In the genomic region with DNA sequence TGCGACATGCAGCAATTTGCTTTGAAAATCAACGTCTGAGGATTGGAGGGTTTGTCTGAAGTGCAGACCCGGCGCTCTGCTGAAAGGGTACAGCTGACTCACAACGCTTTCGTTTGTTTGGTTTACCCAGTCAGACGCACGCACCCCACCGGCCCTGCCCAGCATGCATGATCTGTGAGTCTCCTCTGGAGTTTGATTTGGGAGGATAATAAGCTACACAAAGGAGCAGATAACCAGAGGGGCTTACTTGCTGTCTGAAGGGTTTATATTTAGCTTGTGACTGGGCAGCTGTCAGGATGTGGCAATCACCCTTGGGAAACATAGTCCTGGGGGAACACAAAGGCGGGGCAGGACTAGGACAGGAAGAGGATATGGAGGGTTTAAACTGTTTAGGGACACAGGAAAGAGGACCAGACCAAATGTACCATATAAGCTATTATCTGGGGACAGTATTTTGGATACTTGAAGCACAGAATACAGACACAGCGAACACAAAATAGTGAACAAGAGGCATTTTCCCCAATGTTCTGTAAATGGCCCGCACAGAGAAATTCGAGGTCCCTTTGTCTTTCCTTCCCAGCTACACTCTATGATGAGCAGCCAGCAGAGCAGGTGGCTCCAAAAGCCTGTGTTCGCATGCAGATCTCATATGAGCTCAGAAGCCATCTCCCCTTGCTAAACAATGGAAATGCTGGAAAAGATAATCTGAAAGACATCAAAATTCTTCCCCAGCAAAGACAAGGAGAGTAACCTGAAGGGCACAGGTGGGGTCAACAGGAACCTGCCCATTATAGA, we compare ENCODE assay signal across 10 mouse cellular contexts.
DNase-seq lines count a peak whose midpoint lies in the region; ATAC-seq lines count a peak whose summit lies in the region.
"Had no signal": no experiment of that assay in that cellular context is flagged by ENCODE, and none has a peak within 500 bp of the region (broad histone marks: within the 10 kb centered on the region; RNA-seq: fewer than 3 reads in every experiment).

No protein-coding gene starts in this region.

- no peaks in the 10 kb centered on the region for H3K9me3 ChIP-seq in forebrain, embryonic 14.5 days (replicated peaks; ENCODE audit: control insufficient read depth, low read length)
- H3K9me3 ChIP-seq in hindbrain, embryonic 13.5 days, result no peaks in the 10 kb centered on the region
- no peaks in the 10 kb centered on the region for H3K9me3 ChIP-seq in midbrain, embryonic 13.5 days
- H3K9me3 ChIP-seq: G1E had no signal

- peak overlapping the region; percentile 49; the same call in 1 of the 2 replicates for H3K27ac ChIP-seq in forebrain, embryonic 14.5 days (ENCODE audit: low read depth, low read length)
- no peak overlapping the region for H3K27ac ChIP-seq in hindbrain, embryonic 13.5 days
- H3K27ac ChIP-seq in midbrain, embryonic 13.5 days, result peak overlapping the region; percentile 76

- H3K4me3 ChIP-seq in forebrain, embryonic 14.5 days (ENCODE audit: low read depth, low read length), result no peak overlapping the region
- H3K4me3 ChIP-seq in hindbrain, embryonic 13.5 days, result no peak overlapping the region
- H3K4me3 ChIP-seq in midbrain, embryonic 13.5 days (replicated peaks), result no peak overlapping the region

- H3K36me3 ChIP-seq in forebrain, embryonic 14.5 days (ENCODE audit: control insufficient read depth, insufficient read depth, low read length), result no peaks in the 10 kb centered on the region
- no peaks in the 10 kb centered on the region for H3K36me3 ChIP-seq in hindbrain, embryonic 13.5 days
- no peaks in the 10 kb centered on the region for H3K36me3 ChIP-seq in midbrain, embryonic 13.5 days
- H3K36me3 ChIP-seq: G1E had no signal

- H3K27me3 ChIP-seq in forebrain, embryonic 14.5 days (replicated peaks; ENCODE audit: control insufficient read depth, insufficient read depth, low read length), result no peaks in the 10 kb centered on the region
- no peaks in the 10 kb centered on the region for H3K27me3 ChIP-seq in hindbrain, embryonic 13.5 days
- H3K27me3 ChIP-seq in midbrain, embryonic 13.5 days, result no peaks in the 10 kb centered on the region

- no peak overlapping the region for H3K9ac ChIP-seq in forebrain, embryonic 14.5 days (ENCODE audit: low read length)
- H3K9ac ChIP-seq in hindbrain, embryonic 13.5 days, result 0 out of 2 replicates have a peak overlapping the region, but pooled peaks have one; percentile 15
- peak overlapping the region; percentile 24; the same call in 1 of the 2 replicates for H3K9ac ChIP-seq in midbrain, embryonic 13.5 days (replicated peaks)

- ATAC-seq in forebrain, embryonic 14.5 days, result peak; percentile 77
- ATAC-seq in hindbrain, embryonic 13.5 days (ENCODE audit: low FRiP score), result peak; percentile 31; the same call in 1 of the 2 replicates
- ATAC-seq in midbrain, embryonic 13.5 days, result peak; percentile 89

- H3K4me2 ChIP-seq in forebrain, embryonic 14.5 days (ENCODE audit: low read length), result no peak overlapping the region
- peak overlapping the region; percentile 29 for H3K4me2 ChIP-seq in hindbrain, embryonic 13.5 days
- H3K4me2 ChIP-seq in midbrain, embryonic 13.5 days (replicated peaks), result peak overlapping the region; percentile 20

- peak; percentile 15 for DNase-seq in layer of hippocampus, adult 11-12 months (ENCODE audit: low spot score)
- DNase-seq in layer of hippocampus, postnatal 25 days (ENCODE audit: extremely low spot score in 1 of 2, low spot score in 1 of 2), result no peak
- DNase-seq in forebrain, embryonic 14.5 days (ENCODE audit: low spot score), result peak; percentile 68
- no peak for DNase-seq in cerebellum, adult 9-10 months
- DNase-seq in layer of hippocampus, adult 8-10 months (ENCODE audit: low spot score in 2 of 2), result no peak
- DNase-seq in embryo, embryonic 10 days (ENCODE audit: low spot score), result no peak
- DNase-seq: cerebellum, adult 9-11 months had no signal

- H3K4me1 ChIP-seq in forebrain, embryonic 14.5 days (ENCODE audit: control insufficient read depth, insufficient read depth, low read length), result no peaks in the 10 kb centered on the region; the same call in 1 of the 2 replicates
- H3K4me1 ChIP-seq in hindbrain, embryonic 13.5 days (replicated peaks), result peaks cover 13% of the 10 kb centered on the region
- peaks cover 23% of the 10 kb centered on the region for H3K4me1 ChIP-seq in midbrain, embryonic 13.5 days (replicated peaks)

- WGBS in forebrain, embryonic 14.5 days, result 39% methylated on average over 14 of the region's 14 CpGs
- WGBS in hindbrain, embryonic 13.5 days, result 39% methylated on average over 14 of the region's 14 CpGs
- 27% methylated on average over 14 of the region's 14 CpGs for WGBS in midbrain, embryonic 13.5 days

Comparison
In these comparisons a context has a peak if more than half of its experiments do, and no peak if none do; other contexts are left out.
1. DNase-seq: peak in layer of hippocampus, adult 11-12 months (single experiment) and forebrain, embryonic 14.5 days (single experiment); none in layer of hippocampus, postnatal 25 days (0 of 2), cerebellum, adult 9-10 months (single experiment), layer of hippocampus, adult 8-10 months (0 of 2) and embryo, embryonic 10 days (single experiment).
2. ATAC-seq: peak in every context shown above with its lines; median percentile 89 in midbrain, embryonic 13.5 days; 77 in forebrain, embryonic 14.5 days; 31 in hindbrain, embryonic 13.5 days.